Mouse (Mus musculus): ENCODE measurements at regions not wholly inside any gene's neighbourhood (a gene's known extent, or its start where the extent isn't known, plus 50 kb on each side); places are given as distances from the start of the nearest gene placed in this dataset.

GRCm38 (mm10) chr17:10065131-10065530 lies 254.5 kb downstream of the Qk start:
- H3K27me3 ChIP-seq (ENCODE audit: insufficient read depth, low read length), result no peaks in the 10 kb centered on the region
- no peak for TF ChIP-seq CTCF (IDR thresholded peaks at IDR 0.05; ENCODE audit: low read depth)
- H3K27ac ChIP-seq, result no peak overlapping the region
- ATAC-seq (replicated peaks; ENCODE audit: low FRiP score, low read depth), result no peak
- no peaks in the 10 kb centered on the region for H3K36me3 ChIP-seq (ENCODE audit: insufficient read depth, low read length)
- 74% methylated on average over 3 of the region's 3 CpGs for WGBS
- H3K4me1 ChIP-seq (replicated peaks; ENCODE audit: insufficient read depth, low read length), result no peaks in the 10 kb centered on the region
- no peak overlapping the region for H3K9ac ChIP-seq (ENCODE audit: low read depth, low read length)
- H3K4me3 ChIP-seq (replicated peaks; ENCODE audit: low read depth, low read length), result no peak overlapping the region
- H3K9me3 ChIP-seq (replicated peaks; ENCODE audit: low read length), result no peaks in the 10 kb centered on the region
- no peak for DNase-seq (ENCODE audit: low spot score)
- H3K4me2 ChIP-seq (ENCODE audit: low read length), result no peak overlapping the region

GRCm38 (mm10) chr17:10062546-10063100 lies 257.0 kb downstream of the Qk start:
- no peak for DNase-seq (ENCODE audit: low spot score)
- H3K4me2 ChIP-seq (ENCODE audit: low read length), result no peak overlapping the region
- no peak for ATAC-seq (replicated peaks; ENCODE audit: low FRiP score, low read depth)
- H3K4me3 ChIP-seq (replicated peaks; ENCODE audit: low read depth, low read length), result no peak overlapping the region
- H3K27me3 ChIP-seq (ENCODE audit: insufficient read depth, low read length), result no peaks in the 10 kb centered on the region
- no peaks in the 10 kb centered on the region for H3K36me3 ChIP-seq (ENCODE audit: insufficient read depth, low read length)
- H3K9ac ChIP-seq (ENCODE audit: low read depth, low read length), result no peak overlapping the region
- no peaks in the 10 kb centered on the region for H3K4me1 ChIP-seq (replicated peaks; ENCODE audit: insufficient read depth, low read length)
- 78% methylated on average over 8 of the region's 8 CpGs for WGBS
- no peaks in the 10 kb centered on the region for H3K9me3 ChIP-seq (replicated peaks; ENCODE audit: low read length)
- H3K27ac ChIP-seq, result no peak overlapping the region
- TF ChIP-seq CTCF (IDR thresholded peaks at IDR 0.05; ENCODE audit: low read depth), result no peak

DNA sequence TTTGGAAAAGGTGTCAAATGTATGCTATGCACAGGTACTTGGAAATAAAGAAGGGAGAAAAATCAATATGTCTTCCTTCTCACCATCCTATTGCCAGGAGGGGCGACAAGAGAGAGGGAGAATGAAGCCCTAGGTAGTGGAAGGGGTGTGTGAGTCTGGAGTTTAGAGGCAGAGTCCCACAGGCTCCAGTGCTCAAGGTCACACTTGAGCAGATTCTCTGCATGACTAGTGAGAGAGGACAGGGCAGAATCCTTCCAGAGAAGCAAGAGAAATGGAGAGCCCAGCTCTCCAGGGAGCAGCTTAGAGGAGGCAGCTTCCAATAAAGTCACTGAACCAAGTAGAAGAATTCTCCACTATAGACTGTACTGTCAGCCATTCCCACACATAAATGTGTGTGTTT lies 261.9 kb downstream of the Qk start:
- 60% methylated on average over 1 of the region's 1 CpGs for WGBS
- Histone ChIP-seq H3K27ac (no peak overlapping the region), H3K9me3 (replicated peaks; ENCODE audit: low read length) (no peaks in the 10 kb centered on the region), H3K9ac (ENCODE audit: low read depth, low read length) (no peak overlapping the region), H3K36me3 (ENCODE audit: insufficient read depth, low read length) (no peaks in the 10 kb centered on the region), H3K4me3 (replicated peaks; ENCODE audit: low read depth, low read length) (no peak overlapping the region), H3K27me3 (ENCODE audit: insufficient read depth, low read length) (no peaks in the 10 kb centered on the region), H3K4me2 (ENCODE audit: low read length) (no peak overlapping the region), H3K4me1 (replicated peaks; ENCODE audit: insufficient read depth, low read length) (no peaks in the 10 kb centered on the region)
- no peak for TF ChIP-seq CTCF (IDR thresholded peaks at IDR 0.05; ENCODE audit: low read depth)
- peak; percentile 54; the same call in 1 of the 2 replicates for ATAC-seq (replicated peaks; ENCODE audit: low FRiP score, low read depth)
- DNase-seq (ENCODE audit: low spot score), result peak; percentile 61

DNA sequence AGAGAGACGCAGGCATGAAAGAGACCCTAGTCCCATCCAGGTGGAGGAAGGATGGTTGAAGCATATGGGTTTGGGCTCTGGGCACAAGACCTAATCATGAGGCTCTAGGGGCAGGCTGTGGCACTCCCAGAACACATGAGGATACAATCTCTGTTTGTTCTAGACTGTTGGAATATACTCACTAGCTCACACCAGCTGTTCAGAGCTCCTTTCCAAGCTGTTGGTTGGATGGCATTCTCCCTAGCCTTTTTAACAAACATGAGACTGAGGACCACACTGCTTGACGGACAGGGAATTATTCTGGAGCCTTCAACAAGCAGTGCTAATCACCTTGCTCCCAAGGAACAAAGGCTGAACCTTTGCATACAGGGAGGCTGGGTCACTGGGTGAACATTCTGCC lies 263.6 kb downstream of the Qk start:
- H3K36me3 ChIP-seq (ENCODE audit: insufficient read depth, low read length), result no peaks in the 10 kb centered on the region
- H3K4me3 ChIP-seq (replicated peaks; ENCODE audit: low read depth, low read length), result no peak overlapping the region
- H3K27ac ChIP-seq, result no peak overlapping the region
- no peak for TF ChIP-seq CTCF (IDR thresholded peaks at IDR 0.05; ENCODE audit: low read depth)
- WGBS, result 88% methylated on average over 2 of the region's 2 CpGs
- no peak overlapping the region for H3K4me2 ChIP-seq (ENCODE audit: low read length)
- no peaks in the 10 kb centered on the region for H3K9me3 ChIP-seq (replicated peaks; ENCODE audit: low read length)
- H3K27me3 ChIP-seq (ENCODE audit: insufficient read depth, low read length), result no peaks in the 10 kb centered on the region
- ATAC-seq (replicated peaks; ENCODE audit: low FRiP score, low read depth), result no peak
- H3K9ac ChIP-seq (ENCODE audit: low read depth, low read length), result no peak overlapping the region
- no peaks in the 10 kb centered on the region for H3K4me1 ChIP-seq (replicated peaks; ENCODE audit: insufficient read depth, low read length)
- DNase-seq (ENCODE audit: low spot score), result no peak

- WGBS, result 71% methylated on average over 5 of the region's 5 CpGs
- H3K4me2 ChIP-seq (ENCODE audit: low read length), result no peak overlapping the region
- no peak for TF ChIP-seq CTCF (IDR thresholded peaks at IDR 0.05; ENCODE audit: low read depth)
- H3K9me3 ChIP-seq (replicated peaks; ENCODE audit: low read length), result no peaks in the 10 kb centered on the region
- no peaks in the 10 kb centered on the region for H3K27me3 ChIP-seq (ENCODE audit: insufficient read depth, low read length)
- no peaks in the 10 kb centered on the region for H3K4me1 ChIP-seq (replicated peaks; ENCODE audit: insufficient read depth, low read length)
- H3K4me3 ChIP-seq (replicated peaks; ENCODE audit: low read depth, low read length), result no peak overlapping the region
- H3K36me3 ChIP-seq (ENCODE audit: insufficient read depth, low read length), result no peaks in the 10 kb centered on the region
- no peak overlapping the region for H3K9ac ChIP-seq (ENCODE audit: low read depth, low read length)
- no peak for ATAC-seq (replicated peaks; ENCODE audit: low FRiP score, low read depth)
- no peak overlapping the region for H3K27ac ChIP-seq
- DNase-seq (ENCODE audit: low spot score), result no peak
These were observed 265.3 kb downstream of the Qk start for GRCm38 (mm10) chr17:10054375-10054774.

GRCm38 (mm10) chr17:10044336-10044735 lies 275.3 kb downstream of the Qk start:
- no peaks in the 10 kb centered on the region for H3K27me3 ChIP-seq (ENCODE audit: insufficient read depth, low read length)
- no peaks in the 10 kb centered on the region for H3K36me3 ChIP-seq (ENCODE audit: insufficient read depth, low read length)
- no peaks in the 10 kb centered on the region for H3K4me1 ChIP-seq (replicated peaks; ENCODE audit: insufficient read depth, low read length)
- no peak for DNase-seq (ENCODE audit: low spot score)
- TF ChIP-seq CTCF (IDR thresholded peaks at IDR 0.05; ENCODE audit: low read depth), result no peak
- ATAC-seq (replicated peaks; ENCODE audit: low FRiP score, low read depth), result no peak
- no peaks in the 10 kb centered on the region for H3K9me3 ChIP-seq (replicated peaks; ENCODE audit: low read length)
- H3K27ac ChIP-seq, result no peak overlapping the region
- no peak overlapping the region for H3K9ac ChIP-seq (ENCODE audit: low read depth, low read length)
- H3K4me3 ChIP-seq (replicated peaks; ENCODE audit: low read depth, low read length), result no peak overlapping the region
- no peak overlapping the region for H3K4me2 ChIP-seq (ENCODE audit: low read length)
- WGBS, result 74% methylated on average over 5 of the region's 5 CpGs

- no peak for DNase-seq (ENCODE audit: low spot score)
These were observed 277.5 kb downstream of the Qk start for GRCm38 (mm10) chr17:10042042-10042652.

More at GRCm38 (mm10) chr17:10042042-10042652, 277.5 kb downstream of the Qk start:
- H3K4me3 ChIP-seq (replicated peaks; ENCODE audit: low read depth, low read length), result no peak overlapping the region
- no peak for TF ChIP-seq CTCF (IDR thresholded peaks at IDR 0.05; ENCODE audit: low read depth)
- no peak overlapping the region for H3K9ac ChIP-seq (ENCODE audit: low read depth, low read length)
- H3K27me3 ChIP-seq (ENCODE audit: insufficient read depth, low read length), result no peaks in the 10 kb centered on the region
- H3K27ac ChIP-seq, result no peak overlapping the region
- H3K4me1 ChIP-seq (replicated peaks; ENCODE audit: insufficient read depth, low read length), result no peaks in the 10 kb centered on the region
- ATAC-seq (replicated peaks; ENCODE audit: low FRiP score, low read depth), result no peak
- H3K4me2 ChIP-seq (ENCODE audit: low read length), result no peak overlapping the region
- WGBS, result 90% methylated on average over 5 of the region's 5 CpGs
- H3K36me3 ChIP-seq (ENCODE audit: insufficient read depth, low read length), result no peaks in the 10 kb centered on the region
- H3K9me3 ChIP-seq (replicated peaks; ENCODE audit: low read length), result no peaks in the 10 kb centered on the region

All from kidney, postnatal 0 days (tissue).